Mouse (Mus musculus) heart, embryonic 12.5 days (tissue): ENCODE results near the gene Olfr250. TPM values are rescaled to one million over a fixed set of nuclear protein-coding genes. Genes with fewer than 3 reads are reported as not detected.
"Not testable (repeated sequence)": the region's sequence is repeated elsewhere in the genome, so short reads cannot be mapped to it uniquely, and the experiment has no call there.

ENCODE experiments used
- ATAC-seq: fragments of 200-750 bp; cut with Nextera tagmentation; 2 replicates; pipeline ENCODE4 v1.8.0; 2017; ENCODE audit warnings: moderate TSS enrichment, moderate library complexity; ENCODE audit not compliant: insufficient number of reproducible peaks, low FRiP score
- H3K27ac ChIP-seq: fragments of 300-500 bp; sonication (generic); 2 replicates; pipeline ENCODE4 v1.5.1; 2016; ENCODE audit warnings: mild to moderate bottlenecking, moderate library complexity; ENCODE audit not compliant: poor library complexity, severe bottlenecking
- H3K27me3 ChIP-seq: fragments of 300-500 bp; sonication (generic); replicated peaks from 2 replicates; pipeline ENCODE4 v1.6.1; 2016; ENCODE audit warnings: mild to moderate bottlenecking, moderate library complexity
- H3K36me3 ChIP-seq: fragments of 300-500 bp; sonication (generic); 2 replicates; pipeline ENCODE4 v1.6.1; 2016; ENCODE audit warnings: mild to moderate bottlenecking, moderate library complexity
- H3K4me1 ChIP-seq: fragments of 300-500 bp; sonication (generic); replicated peaks from 2 replicates; pipeline ENCODE4 v1.6.1; 2016; ENCODE audit warnings: mild to moderate bottlenecking
- H3K4me2 ChIP-seq: fragments of 300-500 bp; sonication (generic); 2 replicates; pipeline ENCODE4 v1.6.1; 2016; ENCODE audit warnings: mild to moderate bottlenecking, moderate library complexity
- H3K4me3 ChIP-seq: fragments of 300-500 bp; sonication (generic); 2 replicates; pipeline ENCODE4 v1.5.1; 2016; ENCODE audit warnings: mild to moderate bottlenecking
- H3K9ac ChIP-seq: fragments of 300-500 bp; sonication (generic); 2 replicates; pipeline ENCODE4 v1.6.1; 2016; ENCODE audit warnings: mild to moderate bottlenecking, moderate library complexity
- H3K9me3 ChIP-seq: fragments of 300-500 bp; sonication (generic); replicated peaks from 2 replicates; pipeline ENCODE4 v1.6.1; 2016; ENCODE audit warnings: mild to moderate bottlenecking, moderate library complexity
- WGBS: fragments of 180-500 bp; shearing (Covaris S2); methylation state at CpG from one replicate; pipeline ENCODE4 v1.1.7; 2016; 5-methylcytosine and 5-hydroxymethylcytosine counted together
- polyA plus RNA-seq: library from polyadenylated mRNA; unstranded; fragments of >200 nt; fragmentation: Nextera tagmentation; extraction: Ambion mirVana; gene quantifications from 2 replicates; pipeline ENCODE4 v1.2.1, GENCODE M21; 2016

The Olfr250 gene
- polyA plus RNA-seq: not detected in 2 replicates

GRCm38 (mm10) chr9:38366596-38366995, at the start of gene Olfr250:
Gene Olfr250, plus strand, starts transcription at chr9:38366896.
- Histone ChIP-seq H3K36me3 (no peaks in the 10 kb centered on the region), H3K4me2 (no peak within 1 kb of the TSS)

DNA sequence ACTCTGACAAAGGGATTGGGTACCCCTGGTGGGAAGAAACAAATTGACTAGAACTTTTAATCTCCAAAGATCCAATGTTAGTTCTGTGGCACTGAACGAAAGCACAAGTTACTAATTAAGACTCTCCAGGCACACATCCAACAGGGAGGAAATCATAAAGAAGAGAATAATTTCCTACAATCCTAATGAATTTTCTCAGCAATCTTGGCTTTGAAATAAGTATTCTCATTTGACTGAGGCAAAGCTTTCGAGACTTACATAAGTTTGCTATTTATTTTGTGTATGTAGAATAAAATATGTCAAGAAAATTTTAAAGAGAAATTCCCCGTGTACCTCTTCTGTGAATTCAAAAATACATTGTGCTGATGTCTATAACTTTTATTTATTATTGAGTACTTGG, 37.9 kb upstream of the Olfr250 start, which contains the start of gene Olfr25:
Olfr25 (plus strand) TSS at position 301 of the 400 bp plus-strand sequence.
- 67% methylated on average over 3 of the region's 3 CpGs for WGBS

More at GRCm38 (mm10) chr9:38366596-38366995, at the start of gene Olfr250:
- Histone ChIP-seq H3K4me1 (no peaks in the 10 kb centered on the region), H3K9me3 (no peaks in the 10 kb centered on the region), H3K4me3 (no peak within 1 kb of the TSS), H3K27me3 (no peaks in the 10 kb centered on the region), H3K27ac (no peak within 1 kb of the TSS), H3K9ac (no peak within 1 kb of the TSS)
- no peak for ATAC-seq
- WGBS: 82% methylated on average over 2 of the region's 2 CpGs

GRCm38 (mm10) chr9:38348111-38348510, 18.6 kb upstream of the Olfr250 start, which contains the start of gene Olfr898:
Gene Olfr898, plus strand, starts transcription at chr9:38348411.
- Histone ChIP-seq H3K9ac (no peak within 1 kb of the TSS), H3K4me1 (no peaks in the 10 kb centered on the region), H3K9me3 (no peaks in the 10 kb centered on the region), H3K27me3 (no peaks in the 10 kb centered on the region), H3K4me3 (no peak within 1 kb of the TSS), H3K36me3 (no peaks in the 10 kb centered on the region), H3K27ac (no peak within 1 kb of the TSS), H3K4me2 (no peak within 1 kb of the TSS)
- no peak for ATAC-seq
- 90% methylated on average over 4 of the region's 4 CpGs for WGBS

More for the DNA sequence above, 37.9 kb upstream of the Olfr250 start, which contains the start of gene Olfr25:
- Histone ChIP-seq H3K4me1 (no peaks in the 10 kb centered on the region), H3K4me3 (no peak within 1 kb of the TSS), H3K27me3 (no peaks in the 10 kb centered on the region), H3K9ac (no peak within 1 kb of the TSS), H3K27ac (no peak within 1 kb of the TSS), H3K36me3 (no peaks in the 10 kb centered on the region), H3K9me3 (no peaks in the 10 kb centered on the region), H3K4me2 (no peak within 1 kb of the TSS)
- no peak for ATAC-seq

DNA sequence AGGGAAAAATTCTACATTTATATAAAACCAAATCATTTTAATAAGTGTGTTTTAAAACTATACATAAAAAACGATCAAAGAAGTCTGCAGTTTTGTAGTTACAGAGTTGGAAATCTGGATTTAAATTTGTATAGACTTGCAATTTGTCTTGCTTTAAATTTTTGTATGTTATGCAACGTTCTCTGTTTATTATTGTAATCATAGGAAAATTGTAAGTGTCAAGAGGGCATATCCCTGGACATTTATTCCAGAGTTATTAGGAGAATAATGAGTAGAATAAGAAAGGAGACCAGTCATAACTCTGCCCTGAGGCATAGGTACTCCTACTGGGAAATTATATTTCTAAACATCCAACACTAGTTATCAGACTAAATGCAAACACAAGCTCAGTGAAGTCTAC, 10.1 kb downstream of the Olfr250 start, which contains the start of gene Olfr251:
Olfr251 (plus strand) TSS at position 301 of the 400 bp plus-strand sequence.
- no peaks in the 10 kb centered on the region for H3K9me3 ChIP-seq
- no peaks in the 10 kb centered on the region for H3K4me1 ChIP-seq
- no peak for ATAC-seq
- H3K4me2 ChIP-seq: no peak within 1 kb of the TSS
- H3K9ac ChIP-seq: no peak within 1 kb of the TSS
- no peak within 1 kb of the TSS for H3K4me3 ChIP-seq
- H3K27ac ChIP-seq: no peak within 1 kb of the TSS
- 55% methylated on average over 2 of the region's 2 CpGs for WGBS
- no peaks in the 10 kb centered on the region for H3K27me3 ChIP-seq
- no peaks in the 10 kb centered on the region for H3K36me3 ChIP-seq

- H3K27me3 ChIP-seq: no peaks in the 10 kb centered on the region
- WGBS: 62% methylated on average over 1 of the region's 1 CpGs
- H3K9ac ChIP-seq: no peak within 1 kb of the TSS
- ATAC-seq: no peak
- H3K36me3 ChIP-seq: no peaks in the 10 kb centered on the region
- no peaks in the 10 kb centered on the region for H3K9me3 ChIP-seq
- no peak within 1 kb of the TSS for H3K27ac ChIP-seq
- H3K4me2 ChIP-seq: no peak within 1 kb of the TSS
- H3K4me3 ChIP-seq: no peak within 1 kb of the TSS
- H3K4me1 ChIP-seq: no peaks in the 10 kb centered on the region
Measured at GRCm38 (mm10) chr9:38401398-38401797, 34.7 kb downstream of the Olfr250 start, which contains the start of gene Olfr147. Gene Olfr147, plus strand, starts transcription at chr9:38401698.

- WGBS: 81% methylated on average over 3 of the region's 3 CpGs
Measured at GRCm38 (mm10) chr9:38407502-38407901, 40.8 kb downstream of the Olfr250 start.

GRCm38 (mm10) chr9:38413502-38413901, 46.8 kb downstream of the Olfr250 start:
- not testable (repeated sequence) for H3K4me1 ChIP-seq, H3K36me3 ChIP-seq, H3K9ac ChIP-seq, H3K27me3 ChIP-seq, H3K4me2 ChIP-seq, ATAC-seq, H3K4me3 ChIP-seq, H3K27ac ChIP-seq
- 86% methylated on average over 14 of the region's 14 CpGs for WGBS
- H3K9me3 ChIP-seq: peaks cover 12% of the 10 kb centered on the region

More at GRCm38 (mm10) chr9:38407502-38407901, 40.8 kb downstream of the Olfr250 start:
- not testable (repeated sequence) for H3K4me2 ChIP-seq, ATAC-seq, H3K4me1 ChIP-seq, H3K9me3 ChIP-seq, H3K27me3 ChIP-seq, H3K4me3 ChIP-seq, H3K36me3 ChIP-seq, H3K9ac ChIP-seq, H3K27ac ChIP-seq

Other genes with a start within 250 kb of the Olfr250 start
- not detected in 2 replicates for gene Olfr890, start 224.4 kb upstream of the Olfr250 start, polyA plus RNA-seq
- not detected in 2 replicates for gene Olfr891, start 186.1 kb upstream of the Olfr250 start, polyA plus RNA-seq
- gene Olfr893, start 158.5 kb upstream of the Olfr250 start, polyA plus RNA-seq: not detected in 2 replicates
- not detected in 2 replicates for gene Olfr894, start 148.8 kb upstream of the Olfr250 start, polyA plus RNA-seq
- not detected in 2 replicates for gene Olfr143, start 114.1 kb upstream of the Olfr250 start, polyA plus RNA-seq
- gene Olfr895, start 99.0 kb upstream of the Olfr250 start, polyA plus RNA-seq: not detected in 2 replicates
- gene Olfr896-ps1, start 75.8 kb upstream of the Olfr250 start, polyA plus RNA-seq: not detected in 2 replicates
- gene Olfr25, start 37.8 kb upstream of the Olfr250 start, polyA plus RNA-seq: not detected in 2 replicates
- not detected in 2 replicates for gene Olfr898, start 18.5 kb upstream of the Olfr250 start, polyA plus RNA-seq
- not detected in 2 replicates for gene Olfr251, start 10.2 kb downstream of the Olfr250 start, polyA plus RNA-seq
- not detected in 2 replicates for gene Olfr147, start 34.8 kb downstream of the Olfr250 start, polyA plus RNA-seq
- not detected in 2 replicates for gene Olfr901, start 62.6 kb downstream of the Olfr250 start, polyA plus RNA-seq
- not detected in 2 replicates for gene Olfr902, start 80.8 kb downstream of the Olfr250 start, polyA plus RNA-seq
- not detected in 2 replicates for gene Olfr904, start 96.2 kb downstream of the Olfr250 start, polyA plus RNA-seq
- not detected in 2 replicates for gene Olfr905, start 104.2 kb downstream of the Olfr250 start, polyA plus RNA-seq
- not detected in 2 replicates for gene Olfr906, start 120.2 kb downstream of the Olfr250 start, polyA plus RNA-seq
- gene Olfr907, start 128.9 kb downstream of the Olfr250 start, polyA plus RNA-seq: not detected in 2 replicates
- gene Olfr911-ps1, start 154.7 kb downstream of the Olfr250 start, polyA plus RNA-seq: not detected in 2 replicates
- gene Olfr910, start 171.0 kb downstream of the Olfr250 start, polyA plus RNA-seq: not detected in 2 replicates
- gene Olfr912, start 213.3 kb downstream of the Olfr250 start, polyA plus RNA-seq: not detected in 2 replicates
- not detected in 2 replicates for gene Olfr913, start 225.9 kb downstream of the Olfr250 start, polyA plus RNA-seq
- not detected in 2 replicates for gene Olfr914, start 238.2 kb downstream of the Olfr250 start, polyA plus RNA-seq